Mouse (Mus musculus): ENCODE measurements at regions not wholly inside any gene's neighbourhood (a gene's known extent, or its start where the extent isn't known, plus 50 kb on each side); places are given as distances from the start of the nearest gene placed in this dataset.

GRCm38 (mm10) chr16:30875235-30875829 is 205.9 kb downstream of the Xxylt1 start:
- no peak for ATAC-seq (replicated peaks; ENCODE audit: low FRiP score)
- no peak for DNase-seq (ENCODE audit: low spot score)

GRCm38 (mm10) chr16:30878821-30879220 is 202.4 kb downstream of the Xxylt1 start:
- Histone ChIP-seq H3K9me3 (ENCODE audit: control insufficient read depth, low read length) (no peaks in the 10 kb centered on the region), H3K4me1 (replicated peaks; ENCODE audit: control insufficient read depth, insufficient read depth, low read length) (no peaks in the 10 kb centered on the region), H3K4me3 (ENCODE audit: low read depth, low read length) (no peak overlapping the region), H3K27ac (ENCODE audit: low read depth, low read length) (no peak overlapping the region), H3K27me3 (ENCODE audit: control insufficient read depth, insufficient read depth, low read length) (no peaks in the 10 kb centered on the region), H3K36me3 (ENCODE audit: control insufficient read depth, insufficient read depth, low read length) (no peaks in the 10 kb centered on the region), H3K4me2 (ENCODE audit: low read depth, low read length, severe bottlenecking) (no peak overlapping the region), H3K9ac (ENCODE audit: low read length) (no peak overlapping the region)
- WGBS: 100% methylated on average over 1 of the region's 1 CpGs
- ATAC-seq (replicated peaks; ENCODE audit: low FRiP score): no peak
- DNase-seq (ENCODE audit: low spot score): no peak

More at GRCm38 (mm10) chr16:30875235-30875829, 205.9 kb downstream of the Xxylt1 start:
- H3K36me3 ChIP-seq (ENCODE audit: control insufficient read depth, insufficient read depth, low read length): no peaks in the 10 kb centered on the region
- no peak overlapping the region for H3K4me2 ChIP-seq (ENCODE audit: low read depth, low read length, severe bottlenecking)
- no peak overlapping the region for H3K27ac ChIP-seq (ENCODE audit: low read depth, low read length)
- H3K9me3 ChIP-seq (ENCODE audit: control insufficient read depth, low read length): no peaks in the 10 kb centered on the region
- no peak overlapping the region for H3K9ac ChIP-seq (ENCODE audit: low read length)
- H3K4me3 ChIP-seq (ENCODE audit: low read depth, low read length): no peak overlapping the region
- 80% methylated on average over 7 of the region's 7 CpGs for whole genome bisulfite sequencing
- no peaks in the 10 kb centered on the region for H3K27me3 ChIP-seq (ENCODE audit: control insufficient read depth, insufficient read depth, low read length)
- H3K4me1 ChIP-seq (replicated peaks; ENCODE audit: control insufficient read depth, insufficient read depth, low read length): peaks cover 2% of the 10 kb centered on the region; the same call in 1 of the 2 replicates

GRCm38 (mm10) chr16:30879878-30880277 is 201.4 kb downstream of the Xxylt1 start:
- Histone ChIP-seq H3K4me1 (replicated peaks; ENCODE audit: control insufficient read depth, insufficient read depth, low read length) (no peaks in the 10 kb centered on the region), H3K27ac (ENCODE audit: low read depth, low read length) (no peak overlapping the region), H3K9ac (ENCODE audit: low read length) (no peak overlapping the region), H3K27me3 (ENCODE audit: control insufficient read depth, insufficient read depth, low read length) (no peaks in the 10 kb centered on the region), H3K36me3 (ENCODE audit: control insufficient read depth, insufficient read depth, low read length) (no peaks in the 10 kb centered on the region), H3K9me3 (ENCODE audit: control insufficient read depth, low read length) (no peaks in the 10 kb centered on the region), H3K4me3 (ENCODE audit: low read depth, low read length) (no peak overlapping the region), H3K4me2 (ENCODE audit: low read depth, low read length, severe bottlenecking) (no peak overlapping the region)
- DNase-seq (ENCODE audit: low spot score) (no peak), ATAC-seq (replicated peaks; ENCODE audit: low FRiP score) (no peak)
- WGBS: 85% methylated on average over 1 of the region's 1 CpGs

- Histone ChIP-seq H3K27me3 (ENCODE audit: control insufficient read depth, insufficient read depth, low read length) (no peaks in the 10 kb centered on the region), H3K4me2 (ENCODE audit: low read depth, low read length, severe bottlenecking) (no peak overlapping the region), H3K36me3 (ENCODE audit: control insufficient read depth, insufficient read depth, low read length) (no peaks in the 10 kb centered on the region), H3K4me3 (ENCODE audit: low read depth, low read length) (no peak overlapping the region), H3K9ac (ENCODE audit: low read length) (no peak overlapping the region), H3K4me1 (replicated peaks; ENCODE audit: control insufficient read depth, insufficient read depth, low read length) (no peaks in the 10 kb centered on the region), H3K9me3 (ENCODE audit: control insufficient read depth, low read length) (no peaks in the 10 kb centered on the region), H3K27ac (ENCODE audit: low read depth, low read length) (no peak overlapping the region)
- 94% methylated on average over 3 of the region's 3 CpGs for WGBS
- ATAC-seq (replicated peaks; ENCODE audit: low FRiP score) (no peak), DNase-seq (ENCODE audit: low spot score) (no peak)
These were observed 200.6 kb downstream of the Xxylt1 start for GRCm38 (mm10) chr16:30880682-30881081.

GRCm38 (mm10) chr16:30881186-30881585 is 200.0 kb downstream of the Xxylt1 start:
- no peaks in the 10 kb centered on the region for H3K4me1 ChIP-seq (replicated peaks; ENCODE audit: control insufficient read depth, insufficient read depth, low read length)
- no peak overlapping the region for H3K9ac ChIP-seq (ENCODE audit: low read length)
- whole genome bisulfite sequencing: 79% methylated on average over 5 of the region's 5 CpGs
- ATAC-seq (replicated peaks; ENCODE audit: low FRiP score): no peak
- no peaks in the 10 kb centered on the region for H3K27me3 ChIP-seq (ENCODE audit: control insufficient read depth, insufficient read depth, low read length)
- no peak overlapping the region for H3K4me2 ChIP-seq (ENCODE audit: low read depth, low read length, severe bottlenecking)
- no peak overlapping the region for H3K4me3 ChIP-seq (ENCODE audit: low read depth, low read length)
- H3K36me3 ChIP-seq (ENCODE audit: control insufficient read depth, insufficient read depth, low read length): no peaks in the 10 kb centered on the region
- DNase-seq (ENCODE audit: low spot score): no peak
- H3K27ac ChIP-seq (ENCODE audit: low read depth, low read length): no peak overlapping the region
- no peaks in the 10 kb centered on the region for H3K9me3 ChIP-seq (ENCODE audit: control insufficient read depth, low read length)

GRCm38 (mm10) chr16:30883490-30884188 is 197.6 kb downstream of the Xxylt1 start:
- Histone ChIP-seq H3K4me2 (ENCODE audit: low read depth, low read length, severe bottlenecking) (no peak overlapping the region), H3K9ac (ENCODE audit: low read length) (no peak overlapping the region), H3K9me3 (ENCODE audit: control insufficient read depth, low read length) (no peaks in the 10 kb centered on the region), H3K4me1 (replicated peaks; ENCODE audit: control insufficient read depth, insufficient read depth, low read length) (no peaks in the 10 kb centered on the region), H3K36me3 (ENCODE audit: control insufficient read depth, insufficient read depth, low read length) (no peaks in the 10 kb centered on the region), H3K27me3 (ENCODE audit: control insufficient read depth, insufficient read depth, low read length) (no peaks in the 10 kb centered on the region), H3K4me3 (ENCODE audit: low read depth, low read length) (no peak overlapping the region), H3K27ac (ENCODE audit: low read depth, low read length) (no peak overlapping the region)
- DNase-seq (ENCODE audit: low spot score) (no peak), ATAC-seq (replicated peaks; ENCODE audit: low FRiP score) (no peak)
- WGBS: 70% methylated on average over 13 of the region's 13 CpGs

GRCm38 (mm10) chr16:30884189-30884551 is 197.1 kb downstream of the Xxylt1 start:
- H3K27ac ChIP-seq (ENCODE audit: low read depth, low read length): no peak overlapping the region
- WGBS: 65% methylated on average over 6 of the region's 6 CpGs

GRCm38 (mm10) chr16:30886982-30887381 is 194.2 kb downstream of the Xxylt1 start:
- WGBS: 67% methylated on average over 1 of the region's 1 CpGs
- Histone ChIP-seq H3K9ac (ENCODE audit: low read length) (no peak overlapping the region), H3K27me3 (ENCODE audit: control insufficient read depth, insufficient read depth, low read length) (no peaks in the 10 kb centered on the region), H3K4me2 (ENCODE audit: low read depth, low read length, severe bottlenecking) (no peak overlapping the region), H3K27ac (ENCODE audit: low read depth, low read length) (no peak overlapping the region), H3K36me3 (ENCODE audit: control insufficient read depth, insufficient read depth, low read length) (no peaks in the 10 kb centered on the region), H3K9me3 (ENCODE audit: control insufficient read depth, low read length) (no peaks in the 10 kb centered on the region; the same call in 1 of the 2 replicates), H3K4me3 (ENCODE audit: low read depth, low read length) (no peak overlapping the region), H3K4me1 (replicated peaks; ENCODE audit: control insufficient read depth, insufficient read depth, low read length) (no peaks in the 10 kb centered on the region)
- no peak for DNase-seq (ENCODE audit: low spot score)
- no peak; the same call in 1 of the 2 replicates for ATAC-seq (replicated peaks; ENCODE audit: low FRiP score)

More at GRCm38 (mm10) chr16:30884189-30884551, 197.1 kb downstream of the Xxylt1 start:
- Histone ChIP-seq H3K4me2 (ENCODE audit: low read depth, low read length, severe bottlenecking) (no peak overlapping the region), H3K9ac (ENCODE audit: low read length) (no peak overlapping the region), H3K27me3 (ENCODE audit: control insufficient read depth, insufficient read depth, low read length) (no peaks in the 10 kb centered on the region), H3K36me3 (ENCODE audit: control insufficient read depth, insufficient read depth, low read length) (no peaks in the 10 kb centered on the region), H3K4me3 (ENCODE audit: low read depth, low read length) (no peak overlapping the region), H3K9me3 (ENCODE audit: control insufficient read depth, low read length) (no peaks in the 10 kb centered on the region), H3K4me1 (replicated peaks; ENCODE audit: control insufficient read depth, insufficient read depth, low read length) (no peaks in the 10 kb centered on the region)
- no peak for ATAC-seq (replicated peaks; ENCODE audit: low FRiP score)
- DNase-seq (ENCODE audit: low spot score): no peak

- Histone ChIP-seq H3K4me1 (replicated peaks; ENCODE audit: control insufficient read depth, insufficient read depth, low read length) (no peaks in the 10 kb centered on the region), H3K4me2 (ENCODE audit: low read depth, low read length, severe bottlenecking) (no peak overlapping the region), H3K36me3 (ENCODE audit: control insufficient read depth, insufficient read depth, low read length) (no peaks in the 10 kb centered on the region), H3K9me3 (ENCODE audit: control insufficient read depth, low read length) (no peaks in the 10 kb centered on the region; the same call in 1 of the 2 replicates), H3K9ac (ENCODE audit: low read length) (no peak overlapping the region), H3K4me3 (ENCODE audit: low read depth, low read length) (no peak overlapping the region), H3K27ac (ENCODE audit: low read depth, low read length) (no peak overlapping the region), H3K27me3 (ENCODE audit: control insufficient read depth, insufficient read depth, low read length) (no peaks in the 10 kb centered on the region)
- ATAC-seq (replicated peaks; ENCODE audit: low FRiP score) (no peak), DNase-seq (ENCODE audit: low spot score) (no peak)
- 82% methylated on average over 1 of the region's 1 CpGs for WGBS
These were observed 193.7 kb downstream of the Xxylt1 start for GRCm38 (mm10) chr16:30887536-30887935.
